Mouse (Mus musculus): ENCODE results near the gene Tspan5.

DNA sequence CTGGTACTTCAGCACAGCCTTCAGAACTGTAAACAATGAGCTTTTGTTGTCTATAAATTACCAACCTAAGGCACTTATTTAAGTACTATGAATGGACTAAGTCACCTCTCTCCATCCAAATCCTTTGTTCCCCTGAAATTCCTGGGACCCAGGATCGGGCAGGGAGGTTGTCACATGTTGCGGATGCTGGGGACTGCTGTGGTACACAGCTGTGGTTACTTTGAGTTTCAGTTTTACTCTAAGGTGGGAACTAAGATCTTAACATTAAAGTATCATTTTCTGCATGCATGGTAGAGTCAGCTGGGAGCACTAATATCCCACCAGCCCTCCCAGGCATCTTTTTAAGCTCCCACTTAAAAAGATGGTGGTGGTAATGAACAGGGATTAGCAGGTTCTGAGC lies 167.3 kb downstream of the Tspan5 start:
- TF ChIP-seq GATA1 (IDR thresholded peaks at IDR 0.05; ENCODE audit: low read length) (no peak), TAL1 (IDR thresholded peaks at IDR 0.05; ENCODE audit: low read length) (no peak)
